Mouse (Mus musculus) MEL (cell line): Measurements from ENCODE around the gene Eps15. TPM values are rescaled to one million over a fixed set of nuclear protein-coding genes. Genes with fewer than 3 reads are reported as not detected.

Experiments used
- DNase-seq: peaks from one replicate; pipeline ENCODE4 v3.0.0; 2011; ENCODE audit warnings: low read depth, low spot score
- H3K27ac ChIP-seq: 2 replicates; pipeline ENCODE4 v1.5.1; 2012; ENCODE audit warnings: low read depth, mild to moderate bottlenecking, control low read depth, low read length, moderate library complexity; ENCODE audit not compliant: control insufficient read depth
- H3K27me3 ChIP-seq, 2 experiments: fragments of 150-350 bp in 1 of 2; sonication (generic) in 1 of 2; 2 replicates each; pipeline ENCODE4 v1.6.1; 2012; ENCODE audit warnings: low read length in 2 of 2, mild to moderate bottlenecking in 2 of 2, improper control_type of control experiment in 1 of 2, moderate library complexity in 1 of 2; ENCODE audit not compliant: insufficient read depth in 2 of 2, control insufficient read depth in 1 of 2
- H3K36me3 ChIP-seq, 2 experiments: 2 replicates each; pipeline ENCODE4 v1.6.1; 2012 to 2014; ENCODE audit warnings: low read length in 2 of 2, improper control_type of control experiment in 1 of 2, inconsistent platforms in 1 of 2, mild to moderate bottlenecking in 1 of 2; ENCODE audit not compliant: insufficient read depth in 2 of 2, control insufficient read depth in 1 of 2
- H3K4me1 ChIP-seq, 2 experiments: fragments of 150-350 bp in 1 of 2; sonication (generic) in 1 of 2; 2 replicates each; pipeline ENCODE4 v1.6.1; 2012; ENCODE audit warnings: low read length in 2 of 2, improper control_type of control experiment in 1 of 2, mild to moderate bottlenecking in 1 of 2; ENCODE audit not compliant: insufficient read depth in 2 of 2, control insufficient read depth in 1 of 2
- H3K4me3 ChIP-seq, 2 experiments: fragments of 150-350 bp in 1 of 2; sonication (generic) in 1 of 2; 2 replicates each; pipeline ENCODE4 v1.5.1; 2012; ENCODE audit warnings: low read depth in 2 of 2, low read length in 2 of 2, mild to moderate bottlenecking in 2 of 2, moderate library complexity in 2 of 2, control low read depth in 1 of 2, improper control_type of control experiment in 1 of 2; ENCODE audit not compliant: control insufficient read depth in 1 of 2, insufficient read depth in 1 of 2
- H3K79me2 ChIP-seq: 2 replicates; pipeline ENCODE4 v1.6.1; 2012; ENCODE audit warnings: mild to moderate bottlenecking, low read length, moderate library complexity; ENCODE audit not compliant: control insufficient read depth, poor library complexity, insufficient read depth
- H3K9ac ChIP-seq: 2 replicates; pipeline ENCODE4 v1.6.1; 2012; ENCODE audit warnings: low read depth, mild to moderate bottlenecking, control low read depth, low read length, moderate library complexity; ENCODE audit not compliant: control insufficient read depth, poor library complexity, severe bottlenecking
- H3K9me3 ChIP-seq: fragments of 150-350 bp; sonication (generic); replicated peaks from 2 replicates; pipeline ENCODE4 v1.6.1; 2012; ENCODE audit warnings: mild to moderate bottlenecking, low read length, improper control_type of control experiment, moderate library complexity; ENCODE audit not compliant: insufficient read depth
- BHLHE40 ChIP-seq: IDR thresholded peaks from 2 replicates; pipeline ENCODE4 v1.6.1; 2012; ENCODE audit warnings: low read depth, mild to moderate bottlenecking, inconsistent platforms, low read length, improper control_type of control experiment, borderline replicate concordance
- CHD1 ChIP-seq: IDR thresholded peaks from 2 replicates; pipeline ENCODE4 v1.6.1; 2012; ENCODE audit warnings: low read depth, mild to moderate bottlenecking, inconsistent platforms, low read length, improper control_type of control experiment
- CHD2 ChIP-seq: IDR thresholded peaks from 2 replicates; pipeline ENCODE4 v1.6.1; 2011; ENCODE audit warnings: low read length, improper control_type of control experiment
- GATA1 ChIP-seq: IDR thresholded peaks from 2 replicates; pipeline ENCODE4 v1.6.1; 2011; ENCODE audit warnings: low read depth, low read length, improper control_type of control experiment
- HCFC1 ChIP-seq: IDR thresholded peaks from 2 replicates; pipeline ENCODE4 v1.6.1; 2012; ENCODE audit warnings: low read depth, mild to moderate bottlenecking, inconsistent platforms, low read length, improper control_type of control experiment, moderate library complexity
- JUND ChIP-seq: IDR thresholded peaks from 2 replicates; pipeline ENCODE4 v1.6.1; 2011; ENCODE audit warnings: low read depth, mild to moderate bottlenecking, improper control_type of control experiment, low read length
- MAFK ChIP-seq: IDR thresholded peaks from 2 replicates; pipeline ENCODE4 v1.6.1; 2011; ENCODE audit warnings: low read depth, mild to moderate bottlenecking, low read length, improper control_type of control experiment, borderline replicate concordance
- MAX ChIP-seq: IDR thresholded peaks from 2 replicates; pipeline ENCODE4 v1.6.1; 2011; ENCODE audit warnings: low read length, improper control_type of control experiment
- MEF2A ChIP-seq: IDR thresholded peaks from 2 replicates; pipeline ENCODE4 v1.6.1; 2014; ENCODE audit warnings: low read depth, mild to moderate bottlenecking, inconsistent platforms, low read length, improper control_type of control experiment; ENCODE audit not compliant: poor library complexity, insufficient replicate concordance, severe bottlenecking; ENCODE audit errors: extremely low read depth
- MYB ChIP-seq: IDR thresholded peaks from 2 replicates; pipeline ENCODE4 v1.6.1; 2011; ENCODE audit warnings: mild to moderate bottlenecking, low read depth, low read length, improper control_type of control experiment
- MYC ChIP-seq: IDR thresholded peaks from 2 replicates; pipeline ENCODE4 v1.6.1; 2011; ENCODE audit warnings: low read depth, mild to moderate bottlenecking, low read length, improper control_type of control experiment, moderate library complexity
- NELFE ChIP-seq: IDR thresholded peaks from 2 replicates; pipeline ENCODE4 v1.6.1; 2011; ENCODE audit warnings: low read depth, low read length, improper control_type of control experiment
- NRF1 ChIP-seq: IDR thresholded peaks from 2 replicates; pipeline ENCODE4 v1.6.1; 2014; ENCODE audit warnings: low read depth, mild to moderate bottlenecking, inconsistent platforms, low read length, improper control_type of control experiment, moderate library complexity; ENCODE audit not compliant: poor library complexity, insufficient read depth, severe bottlenecking
- POLR2A ChIP-seq, 2 experiments: IDR thresholded peaks; 2 replicates each; pipeline ENCODE4 v1.6.1; 2011 to 2012; ENCODE audit warnings: low read length in 2 of 2, mild to moderate bottlenecking in 2 of 2, control low read depth in 1 of 2, improper control_type of control experiment in 1 of 2, low read depth in 1 of 2, moderate library complexity in 1 of 2; ENCODE audit not compliant: control insufficient read depth in 1 of 2, insufficient read depth in 1 of 2, poor library complexity in 1 of 2
- POLR2AphosphoS2 ChIP-seq: IDR thresholded peaks from 2 replicates; pipeline ENCODE4 v1.6.1; 2011; ENCODE audit warnings: low read length, improper control_type of control experiment
- RCOR1 ChIP-seq: IDR thresholded peaks from 2 replicates; pipeline ENCODE4 v1.6.1; 2012; ENCODE audit warnings: low read depth, mild to moderate bottlenecking, inconsistent platforms, low read length, improper control_type of control experiment
- SMC3 ChIP-seq: IDR thresholded peaks from 2 replicates; pipeline ENCODE4 v1.6.1; 2011; ENCODE audit warnings: low read depth, low read length, improper control_type of control experiment
- TAL1 ChIP-seq: IDR thresholded peaks from 2 replicates; pipeline ENCODE4 v1.6.1; 2012; ENCODE audit warnings: mild to moderate bottlenecking, inconsistent platforms, low read length, moderate library complexity, mixed read lengths
- TBP ChIP-seq: IDR thresholded peaks from 2 replicates; pipeline ENCODE4 v1.8.0; 2011; ENCODE audit warnings: low read depth, low read length, improper control_type of control experiment
- UBTF ChIP-seq: IDR thresholded peaks from 2 replicates; pipeline ENCODE4 v1.6.1; 2012; ENCODE audit warnings: low read depth, mild to moderate bottlenecking, inconsistent platforms, low read length, improper control_type of control experiment, moderate library complexity, borderline replicate concordance; ENCODE audit not compliant: insufficient read depth
- USF1 ChIP-seq: IDR thresholded peaks from 2 replicates; pipeline ENCODE4 v1.6.1; 2014; ENCODE audit warnings: low read depth, mild to moderate bottlenecking, inconsistent platforms, low read length, improper control_type of control experiment, moderate library complexity
- ZC3H11A ChIP-seq: IDR thresholded peaks from 2 replicates; pipeline ENCODE4 v1.6.1; 2012; ENCODE audit warnings: low read depth, mild to moderate bottlenecking, inconsistent platforms, low read length, improper control_type of control experiment
- ZKSCAN1 ChIP-seq: IDR thresholded peaks from 2 replicates; pipeline ENCODE4 v1.6.1; 2012; ENCODE audit warnings: low read depth, mild to moderate bottlenecking, inconsistent platforms, low read length, improper control_type of control experiment, moderate library complexity
- ZMIZ1 ChIP-seq: IDR thresholded peaks from 2 replicates; pipeline ENCODE4 v1.6.1; 2012; ENCODE audit warnings: low read depth, mild to moderate bottlenecking, inconsistent platforms, low read length, improper control_type of control experiment, moderate library complexity
- polyA plus RNA-seq, 2 experiments: library from polyadenylated mRNA; stranded (reverse) in 1 of 2; unstranded in 1 of 2; fragments of >175 nt in 1 of 2; fragments of >200 nt in 1 of 2; gene quantifications; 2 replicates each; pipeline versions ENCODE4 v1.2.1 to v1.2.4; 2012; ENCODE audit warnings: low replicate concordance in 2 of 2, low read depth in 1 of 2; ENCODE audit not compliant: insufficient read length in 2 of 2, insufficient read depth in 1 of 2, missing spikeins in 1 of 2
- total RNA-seq: library from RNA; depleted of rRNA; stranded (reverse); fragments of 300-350 nt; gene quantifications from 2 replicates; pipeline ENCODE4 v1.2.3, GENCODE M21; 2012

Gene Eps15
- total and polyA plus RNA-seq, 3 experiments: 19.7 to 107 (median 53.3) TPM

- Histone ChIP-seq H3K27me3 (no peaks in the 10 kb centered on the region), H3K9me3 (no peaks in the 10 kb centered on the region), H3K4me3 (no peak overlapping the region), H3K4me1 (no peaks in the 10 kb centered on the region), H3K9ac (no peak overlapping the region), H3K27ac (no peak overlapping the region), H3K79me2 (no peaks in the 10 kb centered on the region), H3K36me3 (peaks cover 0 to 10% of the 10 kb centered on the region in 2 experiments; a peak in 2 of 4 replicates)
- no peak for TF ChIP-seq CHD2
- peak; percentile 51; the same call in 1 of the 2 replicates for TF ChIP-seq MAFK
- no peak for TF ChIP-seq MEF2A
- DNase-seq: no peak
Measured at GRCm38 (mm10) chr4:109378107-109378506, 98.0 kb downstream of the Eps15 start.

GRCm38 (mm10) chr4:109382457-109382856, 102.4 kb downstream of the Eps15 start:
- no peak for DNase-seq

GRCm38 (mm10) chr4:109385599-109385998, 105.5 kb downstream of the Eps15 start:
- H3K9ac ChIP-seq: no peak overlapping the region
- H3K27ac ChIP-seq: no peak overlapping the region
- H3K4me3 ChIP-seq: no peak overlapping the region
- H3K4me1 ChIP-seq: no peaks in the 10 kb centered on the region
- no peaks in the 10 kb centered on the region for H3K9me3 ChIP-seq
- no peaks in the 10 kb centered on the region; a peak in 2 of 4 replicates for H3K36me3 ChIP-seq
- no peaks in the 10 kb centered on the region for H3K79me2 ChIP-seq
- DNase-seq: no peak
- H3K27me3 ChIP-seq: no peaks in the 10 kb centered on the region
- TF ChIP-seq USF1 (no peak), CHD1 (no peak), HCFC1 (no peak), TBP (no peak), MYC (no peak), ZMIZ1 (no peak), JUND (no peak), CHD2 (no peak), POLR2AphosphoS2 (no peak), SMC3 (no peak), ZKSCAN1 (no peak), GATA1 (no peak)

More at GRCm38 (mm10) chr4:109382457-109382856, 102.4 kb downstream of the Eps15 start:
- TF ChIP-seq TAL1: no peak
- TF ChIP-seq GATA1: no peak
- no peak for TF ChIP-seq CHD1
- no peak for TF ChIP-seq ZC3H11A
- no peak for TF ChIP-seq POLR2A (IDR thresholded peaks at IDR 0.05; ENCODE audit: control insufficient read depth in 1 of 2, insufficient read depth in 1 of 2, low read depth in 1 of 2, low read length in 2 of 2, poor library complexity in 1 of 2)
- TF ChIP-seq MAX: no peak
- TF ChIP-seq RCOR1: no peak
- TF ChIP-seq ZMIZ1: no peak
- TF ChIP-seq BHLHE40: no peak
- TF ChIP-seq NRF1: no peak
- no peak for TF ChIP-seq NELFE
- TF ChIP-seq MEF2A: no peak
- TF ChIP-seq UBTF: no peak
- no peak for TF ChIP-seq MYB
- TF ChIP-seq, all 39 proteins: peak for 0
- Histone ChIP-seq H3K36me3 (peaks cover 0 to 10% of the 10 kb centered on the region in 2 experiments; a peak in 2 of 4 replicates), H3K9me3 (no peaks in the 10 kb centered on the region), H3K4me1 (no peaks in the 10 kb centered on the region), H3K27ac (no peak overlapping the region), H3K79me2 (no peaks in the 10 kb centered on the region), H3K4me3 (no peak overlapping the region), H3K9ac (no peak overlapping the region), H3K27me3 (no peaks in the 10 kb centered on the region)
